Mouse (Mus musculus): ENCODE measurements around the gene Apbb2. TPM values are rescaled to one million over a fixed set of nuclear protein-coding genes. Genes with fewer than 3 reads are reported as not detected.

Apbb2 gene
- total RNA-seq, 2 experiments from 2014 or later = 67.6 to 69.2 TPM

DNA sequence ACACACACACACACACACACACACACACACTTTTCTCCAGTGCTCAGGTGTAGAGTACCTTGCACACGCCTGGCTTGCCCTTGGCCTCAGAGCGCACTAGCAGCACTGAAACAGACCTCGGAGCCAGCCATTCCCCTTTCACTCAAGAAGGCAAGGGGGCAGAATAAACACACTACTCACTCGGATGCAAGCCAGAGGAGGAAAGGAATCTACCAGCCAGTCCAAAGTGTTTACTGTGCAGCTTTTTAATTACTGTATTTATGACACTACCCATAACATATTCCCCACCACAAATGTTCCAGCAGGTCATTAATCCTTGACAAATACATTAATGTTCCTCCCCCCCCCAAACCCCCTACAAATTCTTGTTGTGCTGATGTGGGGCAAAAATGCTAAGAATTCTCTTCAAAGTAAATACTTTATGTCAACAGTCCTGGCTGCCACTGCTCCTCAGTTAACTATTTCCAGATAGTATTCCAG is 121.7 kb downstream of the Apbb2 start:
- intact Hi-C loops (cut with DNase I) = no loop called here
- DNase-seq = no peak

DNA sequence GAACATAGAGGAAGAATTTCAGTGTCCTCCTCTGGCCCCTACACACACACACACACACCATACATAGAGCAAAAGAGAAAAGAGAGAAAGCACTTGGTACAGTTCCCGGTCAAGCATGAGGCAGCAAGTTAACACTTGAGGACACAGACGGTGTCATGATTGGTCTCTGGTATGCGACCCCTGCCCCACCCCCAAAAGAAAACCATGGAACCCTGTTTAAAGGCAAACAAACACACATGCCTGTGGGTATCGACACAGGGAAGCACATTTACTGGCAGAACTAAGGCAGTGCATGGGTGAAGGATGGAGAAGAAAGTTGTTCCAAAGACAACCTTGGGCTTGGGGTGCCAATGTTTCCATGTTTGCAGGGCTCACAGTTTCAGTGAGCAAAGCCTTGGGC is 123.9 kb downstream of the Apbb2 start:
- DNase-seq = no peak
- intact Hi-C loops (cut with DNase I) = no loop called here

DNA sequence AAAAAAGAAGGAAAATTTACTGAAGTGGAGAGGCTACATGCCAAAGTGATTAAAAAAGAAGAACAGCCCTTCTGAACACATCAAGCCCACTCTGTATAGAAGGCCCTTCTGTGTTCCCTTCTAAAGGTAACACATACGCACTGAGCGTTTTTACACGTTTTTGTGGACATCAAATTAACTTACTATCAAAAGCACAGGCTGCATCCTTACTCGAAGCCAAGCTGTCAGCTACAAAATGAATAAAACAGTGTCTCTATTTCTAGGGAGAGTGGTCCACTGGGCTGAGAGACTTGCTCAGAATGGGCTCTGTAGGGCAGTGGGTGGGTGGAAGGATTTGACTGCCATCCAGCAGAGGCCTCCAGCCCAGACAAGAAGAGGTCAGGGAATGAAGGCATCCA is 126.0 kb downstream of the Apbb2 start:
- DNase-seq = no peak
- intact Hi-C loops (cut with DNase I) = no loop called here

DNA sequence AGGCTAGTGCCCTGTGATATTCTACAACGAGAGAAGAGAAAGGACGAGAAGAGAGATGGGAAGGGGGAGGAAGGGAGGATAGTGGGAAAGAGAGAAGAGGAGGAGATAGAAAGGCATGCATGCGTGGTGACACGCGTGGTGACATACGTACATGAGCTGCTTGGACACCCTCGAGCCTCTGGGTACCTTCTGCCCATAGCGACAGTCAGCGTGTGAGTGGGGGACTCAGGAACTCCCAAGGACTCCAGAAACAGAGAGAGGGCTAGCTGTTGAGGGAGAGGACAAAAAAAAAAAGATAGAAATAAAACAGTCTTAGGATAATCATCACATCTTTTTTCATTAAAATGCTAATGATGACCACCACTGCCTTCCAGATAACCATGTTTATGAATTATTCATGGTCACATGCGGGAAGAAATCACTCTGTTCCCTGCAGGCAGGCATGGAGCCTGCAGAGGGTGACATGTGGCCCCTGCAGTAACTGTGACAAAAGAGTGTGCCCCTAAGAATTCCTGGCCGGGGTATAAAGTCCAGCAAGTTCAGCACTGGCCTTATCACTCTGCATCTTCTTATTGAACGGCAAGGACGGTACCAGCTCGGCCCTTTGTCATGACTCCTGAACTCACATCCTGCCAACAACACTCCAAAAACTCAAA is 126.5 kb downstream of the Apbb2 start:
- intact Hi-C loops (cut with DNase I) = no loop called here
- no peak for DNase-seq

DNA sequence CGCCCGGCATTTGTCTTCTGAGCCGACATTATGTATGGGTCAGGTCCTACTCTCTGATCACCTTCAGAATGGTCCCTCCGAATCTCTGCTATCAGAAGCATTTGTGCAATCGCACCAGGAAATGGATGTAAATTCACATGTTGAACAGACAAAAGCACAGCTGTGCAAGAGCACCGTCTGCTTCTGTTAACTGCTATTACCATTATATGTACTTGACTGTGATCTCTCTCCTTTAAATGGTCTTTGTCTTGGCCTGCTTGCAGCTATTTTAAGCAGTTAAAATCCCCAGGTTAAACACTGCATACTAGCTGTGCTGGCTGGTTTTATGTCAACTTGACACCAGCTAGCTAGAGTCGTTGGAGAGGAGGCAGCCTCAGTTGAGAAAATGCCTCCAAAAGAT is 132.6 kb downstream of the Apbb2 start:
- no peak for DNase-seq
- intact Hi-C loops (cut with DNase I) = no loop called here

DNA sequence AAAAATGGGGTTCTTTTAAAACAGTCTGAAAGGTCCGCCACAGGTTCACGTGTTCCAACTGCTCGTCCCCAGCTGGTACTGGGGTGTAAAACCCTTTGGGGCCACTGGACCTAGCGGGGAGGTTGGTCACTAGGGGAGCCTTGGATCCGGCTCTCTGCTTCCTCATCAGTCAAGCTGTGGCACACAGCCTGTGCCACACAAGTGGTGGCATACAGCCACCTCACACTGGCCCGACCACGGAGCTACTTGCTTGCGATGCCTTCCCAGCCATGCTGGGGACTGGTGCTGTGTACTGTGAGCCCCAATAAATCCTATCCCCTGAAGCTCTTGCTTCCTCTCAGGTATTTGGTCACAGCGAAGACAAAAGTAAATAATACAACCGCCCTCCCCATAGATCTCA is 142.3 kb downstream of the Apbb2 start:
- intact Hi-C loops (cut with DNase I) = no loop called here
- DNase-seq = no peak

DNA sequence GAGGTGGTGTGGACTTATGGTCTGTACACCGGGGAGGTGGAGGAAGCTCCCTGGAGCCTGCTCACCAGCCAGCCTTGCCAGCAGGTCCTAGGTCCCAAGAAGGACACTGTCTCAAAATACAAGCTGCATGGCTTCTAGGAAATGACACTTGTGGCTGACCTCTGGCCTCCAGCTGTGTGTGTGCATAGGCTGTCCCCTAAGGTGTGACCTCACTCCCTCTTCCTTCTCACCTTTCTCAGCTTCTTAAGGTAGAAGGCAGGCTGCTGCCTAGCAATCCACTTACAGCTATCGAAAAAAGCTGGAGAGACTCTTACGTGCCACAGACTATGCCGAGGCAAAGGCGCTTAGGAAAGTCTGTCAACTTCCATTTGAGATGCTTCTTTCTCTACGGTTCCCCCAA is 142.8 kb downstream of the Apbb2 start:
- DNase-seq = no peak
- intact Hi-C loops (cut with DNase I) = no loop called here

DNA sequence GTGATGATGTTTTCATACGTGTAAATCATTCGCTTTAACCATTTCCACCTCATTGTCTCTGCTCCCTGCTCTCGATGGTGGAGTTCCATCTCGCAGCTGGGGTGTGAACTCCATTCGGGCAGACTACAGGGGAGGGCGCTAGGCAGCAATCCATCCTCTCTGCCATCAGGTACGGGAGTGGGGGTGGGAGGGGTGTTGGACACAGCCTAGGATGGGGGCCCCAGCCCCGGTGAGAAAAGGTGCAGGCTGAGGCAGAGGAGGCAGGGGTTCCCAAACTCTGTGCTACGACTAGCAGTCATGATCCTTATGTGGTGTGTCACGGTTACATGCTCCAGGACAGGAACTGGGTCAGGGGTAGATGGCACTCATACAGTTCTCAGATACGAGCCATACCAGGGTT is 144.4 kb downstream of the Apbb2 start:
- intact Hi-C loops (cut with DNase I) = loop anchor here (5.0 kb wide), 1 partner anchor 143 kb away; the partner anchor contains the start of gene Apbb2
- DNase-seq = no peak

DNA sequence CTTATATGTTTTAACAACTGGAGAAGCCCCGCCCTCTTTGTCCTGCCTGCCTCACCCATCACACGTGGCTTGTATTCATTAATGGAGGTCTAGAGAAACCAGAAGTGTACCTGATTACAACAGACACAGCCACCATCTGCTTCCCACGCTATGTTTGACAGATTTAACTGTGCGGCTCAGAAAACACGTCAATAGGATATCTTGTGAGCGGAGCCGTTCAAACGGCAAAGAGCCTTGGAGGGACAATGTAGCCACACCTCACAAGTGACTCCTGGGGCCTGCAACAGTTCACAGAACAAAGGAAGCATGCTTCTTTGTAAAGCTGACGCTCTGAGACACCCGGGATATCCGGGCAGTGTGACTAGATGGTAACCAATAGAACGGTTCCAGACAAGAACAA is 145.0 kb downstream of the Apbb2 start:
- DNase-seq = no peak
- intact Hi-C loops (cut with DNase I) = loop anchor here (5.0 kb wide), 1 partner anchor 144 kb away; the partner anchor contains the start of gene Apbb2

DNA sequence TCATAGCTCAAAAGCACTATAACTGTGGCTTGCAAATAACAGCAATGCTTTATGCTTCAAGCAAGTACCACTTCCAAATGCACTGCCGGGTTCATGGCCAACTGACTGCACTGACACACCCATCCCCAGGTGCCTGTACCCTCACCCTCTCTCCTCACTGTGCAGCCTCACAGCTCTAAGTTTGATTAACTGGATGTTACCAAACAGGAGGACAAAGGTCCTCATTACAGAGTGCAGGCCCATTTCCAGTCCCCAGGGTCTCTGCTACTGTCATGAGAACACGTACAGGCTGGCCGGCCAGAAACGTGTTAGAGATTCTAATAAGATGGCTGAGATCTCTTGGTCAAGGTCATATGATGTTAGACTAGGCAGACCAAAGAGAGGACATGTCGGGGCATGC is 147.7 kb downstream of the Apbb2 start:
- no peak for DNase-seq
- intact Hi-C loops (cut with DNase I) = loop anchor here (5.0 kb wide), 1 partner anchor 146 kb away; the partner anchor contains the start of gene Apbb2

DNA sequence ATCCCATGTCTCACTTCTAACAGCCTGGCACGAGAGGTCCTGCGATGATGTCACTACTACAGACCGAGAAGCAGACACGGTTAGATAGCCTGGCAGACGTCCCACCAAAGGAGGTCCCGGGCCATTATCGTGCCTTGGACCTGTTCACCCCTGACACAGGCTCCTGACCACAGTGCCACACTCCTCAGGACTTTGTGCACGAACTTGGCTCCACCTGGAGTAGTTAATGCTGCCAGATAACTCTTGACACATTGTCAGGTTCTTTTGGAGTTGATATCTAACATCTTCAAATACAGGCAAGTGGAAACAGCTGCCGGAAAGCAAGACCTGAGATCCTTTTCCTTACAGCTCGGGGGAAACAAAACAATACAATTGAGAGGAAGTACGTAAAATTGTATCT is 148.9 kb downstream of the Apbb2 start:
- intact Hi-C loops (cut with DNase I) = loop anchor here (2.0 to 5.0 kb wide), 2 partner anchors 45 to 148 kb away; partner anchors contain the start of gene Apbb2
- DNase-seq = peak; percentile 63 to 66

DNA sequence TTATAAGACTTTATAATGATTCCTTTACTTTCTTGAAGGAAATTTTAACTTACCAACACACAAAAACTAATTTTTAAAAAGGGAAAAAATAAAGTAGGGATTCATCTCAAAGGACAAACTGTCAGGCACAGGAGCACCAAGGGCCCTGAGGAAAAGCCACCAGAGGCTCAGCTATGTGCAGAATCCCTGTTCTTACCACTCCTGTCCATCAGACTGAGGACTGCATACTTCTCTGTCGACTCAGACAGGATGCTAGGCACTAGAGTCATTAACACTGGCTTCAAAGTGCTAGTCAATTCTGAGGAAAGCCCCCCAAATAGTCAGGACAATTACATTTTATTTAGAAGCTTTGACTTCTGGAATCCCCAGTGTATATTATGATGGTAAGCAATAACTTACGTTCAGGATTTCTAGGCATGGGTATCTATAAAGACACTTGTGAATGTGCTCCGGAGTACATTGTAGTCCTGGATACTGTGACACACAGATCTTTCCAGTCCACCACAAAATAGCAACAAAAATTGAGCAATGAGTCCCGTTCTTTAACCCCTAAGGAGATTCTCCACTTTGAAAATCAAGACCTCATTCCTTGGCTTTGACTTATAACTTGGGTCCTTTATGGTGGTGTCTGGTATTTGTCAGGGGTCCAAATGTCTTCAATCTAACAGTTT is 150.1 kb downstream of the Apbb2 start:
- intact Hi-C loops (cut with DNase I) = loop anchor here (2.0 kb wide), 1 partner anchor 44 kb away; no protein-coding TSS in a partner anchor
- DNase-seq = no peak

DNA sequence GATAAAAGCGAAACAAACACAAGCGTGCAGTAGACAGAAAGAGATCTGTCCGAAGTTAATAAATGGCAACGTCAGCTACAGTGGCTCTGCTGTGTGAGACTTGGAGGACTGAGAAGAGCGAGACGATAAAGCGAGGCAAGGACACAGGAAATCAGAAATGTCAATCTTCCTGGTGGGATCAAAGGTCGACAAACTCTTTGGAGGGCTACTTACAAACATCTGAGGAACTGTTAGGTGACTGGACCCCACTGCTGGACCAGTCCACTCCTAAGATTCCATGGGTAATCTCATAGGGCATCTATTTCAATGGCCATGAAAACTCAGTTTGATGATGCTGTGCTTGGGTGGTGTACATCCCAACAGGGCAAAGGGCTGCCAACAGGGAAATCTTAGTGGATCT is 155.9 kb downstream of the Apbb2 start:
- intact Hi-C loops (cut with DNase I) = no loop called here
- no peak for DNase-seq

DNA sequence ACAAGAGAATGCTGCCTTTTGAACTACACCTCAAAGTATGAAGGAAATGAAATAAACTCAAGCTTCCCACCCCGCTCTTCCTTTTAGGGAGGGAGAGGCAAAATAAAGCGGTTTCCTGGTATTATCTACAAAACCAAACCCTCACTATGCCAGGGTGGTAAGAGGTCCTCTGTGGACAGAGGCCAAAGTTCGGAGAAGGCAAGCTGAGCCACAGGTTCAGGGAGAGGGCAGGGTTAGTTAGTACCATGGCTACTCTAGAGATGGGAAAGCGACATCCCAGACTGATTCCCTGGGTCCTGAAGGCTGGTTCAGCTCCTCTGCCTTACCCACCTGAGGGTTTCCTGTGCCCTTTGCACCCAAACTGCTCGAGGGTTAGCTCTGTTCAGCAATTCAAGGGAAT is 159.7 kb downstream of the Apbb2 start:
- intact Hi-C loops (cut with DNase I) = no loop called here
- DNase-seq = peak in 1 of 2 experiments; percentile 12

DNA sequence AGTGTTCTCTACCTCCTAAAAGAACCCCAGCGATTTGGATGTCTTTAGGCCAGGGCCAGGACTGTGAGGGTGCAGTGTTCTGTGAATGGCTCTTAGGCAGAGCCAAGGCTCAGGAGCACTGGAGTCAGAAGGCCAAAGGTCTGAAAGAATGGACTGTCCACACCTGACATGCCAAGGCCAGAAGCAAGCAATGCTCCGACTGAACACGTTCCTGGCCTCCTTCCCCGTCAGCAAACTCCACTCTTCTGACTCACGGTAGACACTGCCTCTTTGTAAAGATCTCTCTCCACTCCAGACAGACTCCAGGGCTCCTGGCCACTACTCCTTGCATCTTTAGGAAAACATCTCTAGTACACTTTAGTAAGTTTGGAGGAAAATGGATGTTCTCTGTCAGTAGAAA is 163.3 kb downstream of the Apbb2 start:
- intact Hi-C loops (cut with DNase I) = loop anchor here (1.0 kb wide), 1 partner anchor 12 kb away; no protein-coding TSS in a partner anchor
- DNase-seq = no peak

DNA sequence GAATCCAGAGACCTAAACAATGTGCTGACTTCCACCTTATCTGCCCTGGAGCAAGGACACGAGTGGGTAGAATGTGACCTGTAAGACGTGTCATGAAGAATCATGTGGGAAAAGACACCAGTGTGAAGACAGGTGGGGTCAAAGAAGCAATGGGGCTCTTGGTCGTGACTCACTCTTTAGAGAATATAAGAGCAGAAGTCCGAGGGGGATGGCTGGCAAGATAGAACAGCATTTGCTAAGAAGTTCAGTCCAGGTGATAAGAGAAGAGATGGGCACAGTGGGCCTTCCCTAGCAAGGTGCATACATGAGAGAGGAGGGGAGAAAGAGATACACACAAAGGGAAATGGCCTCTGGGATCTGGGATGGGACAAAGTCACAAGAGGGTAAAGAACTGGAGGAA is 163.8 kb downstream of the Apbb2 start:
- no peak for DNase-seq
- intact Hi-C loops (cut with DNase I) = loop anchor here (1.0 kb wide), 1 partner anchor 12 kb away; no protein-coding TSS in a partner anchor

DNA sequence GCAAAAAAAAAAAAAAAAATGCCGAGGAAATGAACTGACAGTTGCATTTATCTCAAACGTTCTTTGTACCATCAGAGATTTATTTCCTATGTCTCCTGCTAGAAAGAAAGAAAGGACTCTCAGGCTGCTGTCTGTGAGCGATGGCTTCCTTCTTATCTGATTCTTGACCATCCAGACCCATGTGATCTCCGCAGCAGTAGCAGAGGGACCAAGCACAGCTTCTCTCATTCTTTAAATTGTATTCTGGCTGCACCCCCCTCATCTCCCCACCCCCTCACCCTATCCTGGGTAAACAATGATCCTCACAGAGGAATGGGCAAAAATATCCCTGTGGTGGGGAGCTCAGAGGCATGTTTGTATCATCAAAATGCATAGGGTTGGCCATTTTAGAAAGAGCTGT is 165.5 kb downstream of the Apbb2 start:
- DNase-seq = no peak
- intact Hi-C loops (cut with DNase I) = no loop called here

DNA sequence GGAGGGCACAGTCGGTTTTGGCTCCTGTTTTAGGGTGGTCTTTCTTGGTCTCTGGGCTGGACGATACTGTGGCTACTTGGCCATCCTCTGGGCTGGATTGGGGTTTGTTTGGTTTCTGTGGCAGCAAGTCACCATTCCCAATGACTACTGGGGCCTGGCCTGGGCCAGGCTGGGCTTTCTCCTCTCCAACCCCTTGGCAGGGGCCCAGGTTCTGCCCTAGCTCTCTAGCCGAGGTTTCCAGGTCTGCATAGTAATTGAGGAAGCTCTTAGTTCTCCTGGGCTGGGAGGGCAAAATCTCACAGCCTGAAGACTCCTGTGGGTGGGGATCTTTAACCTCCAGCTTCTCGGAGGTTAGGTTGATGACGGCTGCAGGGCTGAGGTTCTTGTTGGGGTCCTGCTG is 167.0 kb downstream of the Apbb2 start:
- DNase-seq = no peak
- intact Hi-C loops (cut with DNase I) = no loop called here

DNA sequence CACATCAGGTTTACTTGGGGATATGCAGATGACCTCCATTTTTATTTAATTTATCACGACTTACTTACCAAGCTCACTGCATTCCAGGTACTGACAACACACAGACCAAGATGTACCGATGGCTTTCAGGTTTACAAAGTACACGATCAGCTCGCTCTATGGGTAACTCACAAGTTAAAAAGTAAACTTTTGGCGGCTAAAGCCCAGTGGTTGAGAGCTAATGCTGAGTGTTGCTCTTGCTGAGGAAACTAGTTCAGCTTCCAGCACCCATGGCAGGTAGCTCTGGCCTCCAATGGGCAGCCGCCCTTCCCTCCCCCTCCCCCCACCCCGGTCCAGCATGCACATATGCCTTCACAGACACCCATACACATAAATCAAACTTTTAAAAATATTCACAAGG is 173.1 kb downstream of the Apbb2 start:
- no peak for DNase-seq
- intact Hi-C loops (cut with DNase I) = no loop called here

DNA sequence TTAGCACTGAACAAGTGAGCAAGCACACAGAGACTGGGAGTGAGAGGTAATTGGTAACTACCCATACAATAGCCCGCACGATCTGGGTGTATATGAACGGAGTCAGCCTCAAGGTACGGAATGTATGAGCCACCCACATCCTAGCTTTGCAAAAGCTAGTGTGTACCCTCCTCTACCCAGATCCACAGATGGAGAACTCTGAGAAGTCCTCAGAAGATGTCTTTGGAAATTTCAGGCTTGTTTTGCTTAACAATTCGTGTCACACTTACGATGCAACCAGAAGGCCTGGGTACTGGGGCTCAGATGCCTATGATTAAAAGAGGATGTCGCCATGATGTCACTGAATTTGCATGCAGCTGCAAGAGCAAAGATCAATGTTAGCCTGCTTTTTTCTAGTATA is 176.3 kb downstream of the Apbb2 start:
- no peak for DNase-seq
- intact Hi-C loops (cut with DNase I) = no loop called here

DNA sequence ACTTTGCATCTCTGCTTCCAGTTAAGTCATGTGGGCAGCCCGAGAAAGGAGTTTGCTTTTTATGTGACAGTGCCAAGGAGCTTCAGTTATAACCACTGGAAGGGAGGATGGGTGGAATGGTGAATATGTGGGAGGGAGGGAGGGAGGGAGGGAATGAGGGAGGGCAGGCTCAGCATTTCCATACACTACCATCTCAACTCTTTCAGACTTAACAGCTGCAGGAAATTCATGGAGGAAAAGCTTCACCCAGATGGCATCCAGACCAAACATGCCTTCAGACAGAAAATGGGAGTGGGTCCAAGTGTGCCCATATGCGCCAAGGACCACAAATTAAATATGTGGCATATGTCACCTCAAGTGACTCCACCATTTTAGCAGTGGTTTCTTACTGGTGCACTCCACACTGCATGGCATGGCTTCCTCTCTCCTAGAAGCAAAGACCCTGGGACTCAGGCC is 181.8 kb downstream of the Apbb2 start:
- intact Hi-C loops (cut with DNase I) = no loop called here
- no peak for DNase-seq

DNA sequence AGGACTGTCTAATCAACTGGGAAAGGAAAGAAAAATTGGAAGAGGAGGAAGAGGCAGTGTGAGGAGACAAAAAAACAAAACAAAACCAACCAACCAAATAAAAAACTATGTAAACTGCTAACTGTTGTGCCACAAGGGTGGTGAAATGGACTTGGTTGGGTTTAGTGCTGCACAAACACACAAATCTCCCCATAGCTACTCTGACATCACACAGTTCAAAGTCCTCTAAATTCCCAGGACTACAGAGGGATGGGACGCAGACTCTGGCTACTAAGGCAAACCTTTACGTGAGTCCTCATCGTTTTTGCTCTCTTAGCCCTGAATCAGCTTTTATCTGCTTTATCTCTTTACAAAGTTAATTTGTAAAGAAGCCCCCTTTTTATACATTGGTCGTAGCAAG is 183.4 kb downstream of the Apbb2 start:
- DNase-seq = no peak
- intact Hi-C loops (cut with DNase I) = no loop called here
